Mouse (Mus musculus) heart, adult 18-20 months (tissue): ENCODE results near the gene 4930505A04Rik. TPM values are rescaled to one million over a fixed set of nuclear protein-coding genes. Genes with fewer than 3 reads are reported as not detected.

ENCODE experiments used
- total RNA-seq, 2 experiments: library from RNA; stranded (reverse); gene quantifications; 2 replicates each; pipeline ENCODE4 v1.2.3; 2021

The 4930505A04Rik gene
- total RNA-seq, 2 experiments from 2014 or later = 0.33 TPM; not detected in 1

Other genes with a start within 250 kb of the 4930505A04Rik start
- gene Sptbn1, start 203.7 kb downstream of the 4930505A04Rik start, total RNA-seq = 100 to 1,000 TPM; 523 to 532 TPM
- 10 to 100 TPM; 88.1 to 90.2 TPM for gene Acyp2, start 177.8 kb upstream of the 4930505A04Rik start, total RNA-seq